Mouse (Mus musculus): ENCODE measurements at regions not wholly inside any gene's neighbourhood (a gene's known extent, or its start where the extent isn't known, plus 50 kb on each side); places are given as distances from the start of the nearest gene placed in this dataset.

- DNase-seq: no peak
These were observed 145.5 kb upstream of the Zfp618 start for GRCm38 (mm10) chr4:62819889-62820288.

GRCm38 (mm10) chr4:62821288-62821687 is 144.1 kb upstream of the Zfp618 start:
- DNase-seq: no peak

- no peak for DNase-seq
These were observed 142.8 kb upstream of the Zfp618 start for GRCm38 (mm10) chr4:62822568-62822967.

GRCm38 (mm10) chr4:62823082-62823481 is 142.3 kb upstream of the Zfp618 start:
- DNase-seq: no peak

- no peak for DNase-seq
These were observed 141.7 kb upstream of the Zfp618 start for GRCm38 (mm10) chr4:62823555-62824250.

- DNase-seq: no peak
These were observed 140.8 kb upstream of the Zfp618 start for GRCm38 (mm10) chr4:62824581-62824980.

GRCm38 (mm10) chr4:62825256-62825655 is 140.1 kb upstream of the Zfp618 start:
- DNase-seq: no peak

- DNase-seq: no peak
These were observed 136.4 kb upstream of the Zfp618 start for GRCm38 (mm10) chr4:62828963-62829362.

- no peak for DNase-seq
These were observed 131.4 kb upstream of the Zfp618 start for GRCm38 (mm10) chr4:62833944-62834343.

GRCm38 (mm10) chr4:62836875-62837274 is 128.5 kb upstream of the Zfp618 start:
- no peak for DNase-seq

GRCm38 (mm10) chr4:62850526-62850925 is 114.8 kb upstream of the Zfp618 start:
- DNase-seq: no peak

GRCm38 (mm10) chr4:62853335-62853734 is 112.0 kb upstream of the Zfp618 start:
- DNase-seq: no peak

GRCm38 (mm10) chr4:62856406-62856805 is 109.0 kb upstream of the Zfp618 start:
- no peak for DNase-seq

- no peak for DNase-seq
These were observed 102.6 kb upstream of the Zfp618 start for GRCm38 (mm10) chr4:62862756-62863155.

GRCm38 (mm10) chr4:62870391-62870983 is 94.9 kb upstream of the Zfp618 start:
- no peak for DNase-seq

GRCm38 (mm10) chr4:62872562-62872961 is 92.8 kb upstream of the Zfp618 start:
- DNase-seq: no peak

- DNase-seq: no peak
These were observed 91.4 kb upstream of the Zfp618 start for GRCm38 (mm10) chr4:62873986-62874385.

GRCm38 (mm10) chr4:62878063-62878462 is 87.3 kb upstream of the Zfp618 start:
- no peak for DNase-seq

GRCm38 (mm10) chr4:62878927-62879326 is 86.4 kb upstream of the Zfp618 start:
- DNase-seq: no peak

GRCm38 (mm10) chr4:62881824-62882223 is 83.5 kb upstream of the Zfp618 start:
- no peak for DNase-seq

GRCm38 (mm10) chr4:62882276-62882675 is 83.1 kb upstream of the Zfp618 start:
- DNase-seq: no peak

- no peak for DNase-seq
These were observed 76.6 kb upstream of the Zfp618 start for GRCm38 (mm10) chr4:62888736-62889135.

- DNase-seq: no peak
These were observed 75.7 kb upstream of the Zfp618 start for GRCm38 (mm10) chr4:62889708-62890107.

Data from cerebellum, adult 11-12 months (tissue).